22 mouse cellular contexts compared by ENCODE assay signal in genomic region chr13:41084521-41084920, GRCm38 (mm10). TPM values are rescaled to one million over a fixed set of nuclear protein-coding genes. Genes with fewer than 3 reads are reported as not detected.
"Had no signal": no experiment of that assay in that cellular context is flagged by ENCODE, and none has a peak within 500 bp of the region (broad histone marks: within the 10 kb centered on the region; RNA-seq: fewer than 3 reads in every experiment).

No protein-coding gene starts in this region.

- H3K4me2 ChIP-seq: limb, embryonic 13.5 days; midbrain, embryonic 13.5 days; neural tube, embryonic 13.5 days; stomach, embryonic 15.5 days had no signal

- H3K36me3 ChIP-seq: limb, embryonic 13.5 days; midbrain, embryonic 13.5 days; neural tube, embryonic 13.5 days; stomach, embryonic 15.5 days had no signal

- DNase-seq: kidney, adult 11 months; kidney, adult 9 months; kidney, postnatal 36 days; layer of hippocampus, adult 9-11 months; layer of hippocampus, postnatal 36 days; left cerebral cortex, postnatal 4 days; lung, adult 18-20 months; lung, postnatal 4 days; right cerebral cortex, postnatal 4 days; spleen, adult 18-20 months; thymus, postnatal 4 days had no signal

- H3K4me3 ChIP-seq: limb, embryonic 13.5 days; midbrain, embryonic 13.5 days; neural tube, embryonic 13.5 days; stomach, embryonic 15.5 days had no signal

- H3K27ac ChIP-seq: kidney, postnatal 0 days; limb, embryonic 13.5 days; liver, embryonic 14.5 days; midbrain, embryonic 13.5 days; neural tube, embryonic 13.5 days; stomach, embryonic 15.5 days had no signal

- H3K9me3 ChIP-seq: limb, embryonic 13.5 days; midbrain, embryonic 13.5 days; neural tube, embryonic 13.5 days; stomach, embryonic 15.5 days had no signal

- H3K27me3 ChIP-seq: stomach, embryonic 15.5 days had no signal

- H3K9ac ChIP-seq: limb, embryonic 13.5 days; liver, embryonic 14.5 days; midbrain, embryonic 13.5 days; neural tube, embryonic 13.5 days; stomach, embryonic 15.5 days had no signal

- H3K4me1 ChIP-seq: limb, embryonic 13.5 days had no signal

- ATAC-seq: midbrain, embryonic 13.5 days had no signal

RNA-seq across cellular contexts. Expression of gene Mak, which starts 5.0 kb away (rescaled TPM):
- total RNA-seq: megakaryocyte-erythroid progenitor cell, adult 5-6 weeks had no signal
- polyA plus RNA-seq: liver, adult 2 months had no signal

RNA-seq across cellular contexts. Expression of gene Gcm2, which starts 26.3 kb away (rescaled TPM):
- total RNA-seq: layer of hippocampus, adult 18-20 months; layer of hippocampus, postnatal 36 days; left cerebral cortex, adult 8-10 months; left cerebral cortex, postnatal 4 days; liver, adult 2 months; megakaryocyte-erythroid progenitor cell, adult 5-6 weeks had no signal
- polyA plus RNA-seq: kidney, postnatal 0 days; limb, embryonic 13.5 days; liver, adult 2 months; liver, embryonic 14.5 days; lung, embryonic 16.5 days; midbrain, embryonic 13.5 days; neural tube, embryonic 13.5 days; stomach, embryonic 15.5 days had no signal

RNA-seq across cellular contexts. Expression of gene Sycp2l, which starts 29.6 kb away (rescaled TPM):
- total RNA-seq: layer of hippocampus, postnatal 36 days; liver, adult 2 months; megakaryocyte-erythroid progenitor cell, adult 5-6 weeks had no signal
- polyA plus RNA-seq: kidney, postnatal 0 days; limb, embryonic 13.5 days; liver, adult 2 months; liver, embryonic 14.5 days; lung, embryonic 16.5 days; midbrain, embryonic 13.5 days; neural tube, embryonic 13.5 days had no signal
